Mouse (Mus musculus) liver, adult (tissue): ENCODE results near the gene Ugt1a2.

Source experiments
- GATA4 ChIP-seq: IDR thresholded peaks from 2 replicates; pipeline ENCODE4 v1.6.1; 2014; ENCODE audit warnings: mild to moderate bottlenecking, low read length; ENCODE audit not compliant: insufficient replicate concordance

The Ugt1a2 gene

DNA sequence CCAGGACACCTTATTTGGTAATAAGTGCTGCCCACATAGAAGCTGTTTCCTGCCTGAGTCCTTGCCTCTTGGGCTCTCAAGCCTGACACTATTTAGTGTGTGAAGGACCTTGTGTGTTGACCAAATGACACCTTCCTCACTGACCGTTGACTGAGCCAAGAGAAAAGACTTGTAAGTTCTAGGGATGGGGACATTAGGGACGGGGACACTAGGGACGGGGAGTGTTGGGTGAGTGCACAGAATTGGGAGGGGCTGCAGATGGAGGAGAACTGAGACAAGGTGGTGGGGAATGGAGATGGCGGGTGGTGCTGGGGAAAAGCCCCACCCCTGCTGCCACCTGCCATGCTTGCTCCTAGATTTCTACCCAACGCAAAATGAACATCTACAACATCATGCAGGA, 29.6 kb downstream of the Ugt1a2 start:
- TF ChIP-seq GATA4, result no peak

DNA sequence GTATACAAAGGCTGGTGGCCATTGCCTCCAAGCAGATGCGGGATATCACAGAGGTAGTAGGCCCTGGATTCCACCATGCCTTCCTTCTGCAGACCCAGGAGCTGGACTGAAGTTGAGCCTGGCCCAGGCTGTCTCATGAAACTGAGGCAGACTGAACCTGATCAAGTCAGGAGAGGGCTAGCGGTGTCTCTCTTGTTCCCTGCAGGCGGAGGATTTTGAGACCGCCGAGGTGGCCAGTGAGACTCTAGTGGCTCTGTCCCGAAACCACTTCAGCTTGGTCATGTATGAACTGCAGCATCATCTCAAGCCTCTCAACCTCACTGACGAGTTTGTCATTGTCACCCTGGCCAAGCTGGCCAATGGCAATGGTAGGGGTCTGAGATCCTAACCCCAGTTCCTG, 30.0 kb downstream of the Ugt1a2 start:
- no peak for TF ChIP-seq GATA4

DNA sequence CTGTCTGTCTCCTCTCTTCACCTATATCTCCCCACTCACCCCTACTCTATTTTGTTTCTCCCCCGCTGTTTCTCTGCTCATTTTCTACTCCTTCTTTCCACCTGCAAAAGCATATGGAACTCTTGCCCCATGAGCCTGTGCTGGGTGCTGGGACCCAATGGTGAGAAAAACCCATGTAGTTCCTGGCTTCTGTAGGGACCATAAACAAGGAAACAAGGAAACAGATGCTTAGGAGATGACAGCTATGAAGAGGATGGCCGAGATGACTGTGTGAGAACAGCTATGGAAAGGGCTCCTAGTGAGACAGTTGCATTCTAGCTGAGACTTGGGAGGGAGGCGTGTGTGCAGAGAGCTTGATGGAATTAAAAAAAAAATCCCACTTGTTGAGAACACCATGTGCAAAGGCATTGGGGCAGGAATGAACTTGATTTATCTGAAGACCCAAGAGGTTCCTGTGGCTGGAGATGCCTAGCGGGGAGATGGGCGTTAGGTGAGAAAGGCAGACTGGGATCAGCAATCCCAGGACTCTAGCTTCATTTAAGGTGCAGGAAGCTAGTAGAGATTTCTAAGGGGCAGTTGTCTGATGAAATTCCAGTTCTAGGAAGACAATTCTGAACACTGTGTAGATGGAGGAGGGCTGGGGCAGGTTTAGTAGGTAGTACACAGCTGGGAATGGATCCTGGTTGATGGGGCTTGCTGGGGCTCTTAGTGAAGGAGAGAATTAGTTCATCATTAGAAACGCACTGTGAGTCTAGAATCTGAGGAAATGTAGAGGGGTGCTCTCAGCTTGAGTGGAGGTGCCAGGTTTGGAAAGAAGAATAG, 30.8 kb downstream of the Ugt1a2 start:
- no peak for TF ChIP-seq GATA4

DNA sequence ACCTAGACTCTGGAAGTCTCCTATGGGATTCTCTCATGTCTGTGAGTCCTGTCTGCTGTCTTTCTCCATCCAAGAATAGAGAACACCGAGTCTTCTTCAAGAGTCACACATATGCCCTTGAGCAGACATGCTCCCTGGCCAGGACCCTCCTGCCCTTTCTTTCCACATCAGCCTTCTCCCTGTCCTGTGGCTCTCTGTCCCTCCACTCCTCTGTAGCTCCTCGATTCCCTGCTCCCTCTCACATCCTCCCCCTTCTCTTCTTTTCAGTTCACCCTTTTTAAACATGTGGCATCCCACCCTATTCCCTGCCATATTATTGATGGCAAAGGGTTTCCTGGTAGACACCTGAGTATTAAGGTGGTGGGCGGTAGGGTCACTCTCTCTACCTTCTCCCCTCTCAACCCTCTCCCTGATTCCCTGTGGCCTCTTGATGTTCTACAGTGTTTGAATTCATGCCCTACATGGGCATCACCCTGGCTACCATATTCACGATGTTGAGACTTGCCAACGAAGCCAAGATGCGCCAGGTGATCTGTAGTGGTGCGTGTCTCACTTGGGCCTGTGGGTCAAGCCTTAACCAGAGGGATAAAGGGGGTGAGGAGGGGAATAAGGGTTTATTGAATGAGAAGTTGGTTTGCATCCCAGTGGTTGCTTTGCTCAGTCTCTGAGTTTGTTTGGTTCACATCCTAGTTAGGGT, 31.6 kb downstream of the Ugt1a2 start:
- TF ChIP-seq GATA4, result no peak

DNA sequence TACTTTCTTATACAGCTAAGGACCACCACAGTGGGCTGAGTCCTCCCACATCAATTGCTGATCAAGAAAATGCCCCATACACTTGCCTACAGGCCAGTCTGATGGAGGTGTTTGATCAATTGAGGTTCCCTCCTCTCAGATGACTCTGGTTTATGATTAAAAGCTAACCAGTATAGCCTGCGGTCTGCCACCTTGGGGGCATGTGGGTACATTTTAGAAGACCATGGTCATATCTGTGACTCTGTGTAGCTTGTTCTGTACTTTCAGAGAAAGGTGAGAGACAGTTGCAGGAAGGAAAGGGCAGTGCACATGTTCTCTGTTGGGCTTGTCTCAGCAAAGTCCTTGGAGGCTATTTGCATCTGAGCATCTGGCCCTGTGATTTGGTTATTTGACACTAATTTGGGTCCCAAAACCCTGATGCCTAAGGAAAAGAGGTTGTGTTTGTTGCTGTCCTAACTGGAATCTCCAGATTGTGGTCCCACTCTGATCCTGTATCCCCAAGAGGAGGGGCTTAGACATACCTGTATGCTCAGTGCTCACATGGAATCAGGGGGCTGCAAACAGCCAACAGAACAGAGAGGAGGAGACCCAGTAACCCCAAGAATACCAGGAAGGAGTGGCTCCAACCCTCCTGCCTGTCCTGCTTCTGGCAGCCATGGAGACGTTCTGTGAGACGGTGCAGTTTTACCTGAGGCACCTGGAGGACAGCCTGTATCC, 32.4 kb downstream of the Ugt1a2 start:
- no peak for TF ChIP-seq GATA4

DNA sequence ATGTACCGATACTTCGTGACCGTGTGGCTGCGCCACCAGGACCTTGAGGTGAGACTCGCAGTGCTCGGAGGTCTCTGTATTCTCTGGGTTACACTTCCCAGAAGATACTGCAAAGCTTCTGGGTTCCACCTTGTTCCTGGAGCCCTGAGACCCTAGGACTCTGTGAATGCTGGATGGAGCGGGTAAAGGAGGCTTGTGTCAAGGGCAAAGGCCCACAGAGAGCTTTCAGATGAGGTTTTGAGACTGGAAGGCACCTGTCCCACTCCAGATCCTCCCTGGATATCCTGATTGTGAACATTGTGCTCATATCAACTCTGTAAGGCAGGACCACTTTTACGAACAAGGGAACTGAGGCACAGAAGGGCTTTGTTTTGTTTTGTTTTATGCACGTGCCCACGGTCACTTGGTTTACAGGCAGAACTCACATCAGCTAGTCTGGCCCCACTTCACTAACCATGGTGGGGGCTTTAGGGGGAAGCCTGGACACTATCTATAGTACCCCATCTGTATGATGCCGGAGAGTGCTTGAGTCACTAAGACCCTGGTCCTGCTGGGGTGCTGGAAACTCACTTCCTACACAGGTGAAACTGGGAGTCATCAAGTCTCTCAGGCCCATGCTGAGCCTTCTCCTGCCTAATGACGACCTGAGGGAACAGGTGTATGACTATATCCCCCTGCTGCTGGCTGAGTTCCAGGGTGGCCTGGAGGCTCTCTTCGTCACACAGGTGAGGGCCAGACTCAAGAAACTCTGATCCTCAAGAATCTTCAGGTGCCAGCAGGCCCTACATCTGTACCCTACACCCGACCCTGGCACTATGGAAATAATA, 33.2 kb downstream of the Ugt1a2 start:
- no peak for TF ChIP-seq GATA4

DNA sequence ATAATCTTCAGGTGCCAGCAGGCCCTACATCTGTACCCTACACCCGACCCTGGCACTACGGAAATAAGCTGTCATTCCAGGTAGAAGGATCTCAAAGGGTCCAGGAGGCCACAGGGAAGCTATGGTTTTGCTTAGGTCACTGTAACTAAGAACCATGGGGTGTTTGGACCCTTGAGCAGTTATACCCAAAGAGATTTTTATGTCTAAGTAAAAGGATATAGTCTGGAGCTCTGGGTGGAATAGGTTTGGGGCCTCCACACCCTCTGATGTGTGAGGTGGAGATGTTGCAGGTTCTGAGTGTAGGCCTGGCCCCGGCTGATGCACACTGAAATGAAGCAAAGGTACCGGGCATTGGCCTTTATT, 33.8 kb downstream of the Ugt1a2 start:
- no peak for TF ChIP-seq GATA4

DNA sequence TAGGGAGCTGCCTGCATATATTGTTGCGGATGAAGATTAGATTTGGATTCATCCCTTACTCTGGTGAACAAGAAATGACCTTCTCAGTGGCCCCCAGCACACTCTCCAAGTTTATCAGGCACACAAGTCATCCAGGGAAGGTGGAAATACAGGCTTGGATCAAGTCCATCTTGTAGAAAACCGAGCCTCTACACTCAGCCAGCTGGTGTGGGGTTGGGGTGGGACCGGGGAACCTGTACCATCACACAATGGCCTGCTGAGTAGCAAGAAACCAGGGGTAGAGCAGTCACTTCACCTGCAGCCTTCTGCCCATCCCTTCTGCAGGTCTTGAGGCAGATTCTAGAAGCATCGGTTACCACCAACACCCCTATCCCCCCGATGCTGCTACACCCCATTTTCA, 34.2 kb downstream of the Ugt1a2 start:
- no peak for TF ChIP-seq GATA4

DNA sequence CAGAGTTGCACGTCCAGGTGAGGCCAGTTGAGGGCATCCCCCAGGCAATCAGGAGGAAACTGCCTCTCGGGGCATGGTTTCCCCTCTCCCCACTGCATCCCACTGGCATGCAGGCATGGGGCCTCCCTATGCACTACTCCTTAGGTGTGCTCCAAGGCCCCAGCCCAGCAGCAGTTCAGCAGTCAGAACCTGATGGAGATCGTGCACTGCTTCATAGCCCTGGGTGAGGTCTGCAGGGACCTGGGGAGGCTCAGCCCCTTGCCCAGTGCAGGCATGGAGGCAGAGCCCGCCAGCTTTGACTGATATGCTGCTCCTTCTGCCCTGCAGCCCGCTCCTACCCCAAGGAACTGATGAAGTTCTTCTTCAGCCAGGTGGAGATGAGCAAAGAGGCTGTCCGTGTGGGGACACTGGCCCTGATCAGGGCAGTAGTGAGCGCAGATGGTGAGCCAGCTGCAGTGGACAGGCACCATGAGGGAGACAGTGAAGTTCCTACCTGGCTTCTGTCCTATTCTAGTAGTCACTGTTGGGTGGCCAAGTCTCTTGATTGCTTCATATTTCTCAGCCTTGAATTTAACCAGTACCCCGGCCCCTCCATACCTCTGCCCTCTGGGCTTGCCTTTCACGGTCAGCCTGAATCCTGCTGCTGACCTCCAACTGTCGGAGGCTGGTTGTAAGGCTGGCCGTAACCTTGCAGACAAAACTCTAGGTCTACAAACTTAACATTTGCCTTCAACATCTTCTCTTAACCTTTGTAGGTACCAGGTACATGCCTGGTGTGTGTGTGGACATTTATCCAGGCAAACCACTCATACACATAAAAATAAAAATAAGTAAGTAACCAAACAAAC, 34.9 kb downstream of the Ugt1a2 start:
- no peak for TF ChIP-seq GATA4

DNA sequence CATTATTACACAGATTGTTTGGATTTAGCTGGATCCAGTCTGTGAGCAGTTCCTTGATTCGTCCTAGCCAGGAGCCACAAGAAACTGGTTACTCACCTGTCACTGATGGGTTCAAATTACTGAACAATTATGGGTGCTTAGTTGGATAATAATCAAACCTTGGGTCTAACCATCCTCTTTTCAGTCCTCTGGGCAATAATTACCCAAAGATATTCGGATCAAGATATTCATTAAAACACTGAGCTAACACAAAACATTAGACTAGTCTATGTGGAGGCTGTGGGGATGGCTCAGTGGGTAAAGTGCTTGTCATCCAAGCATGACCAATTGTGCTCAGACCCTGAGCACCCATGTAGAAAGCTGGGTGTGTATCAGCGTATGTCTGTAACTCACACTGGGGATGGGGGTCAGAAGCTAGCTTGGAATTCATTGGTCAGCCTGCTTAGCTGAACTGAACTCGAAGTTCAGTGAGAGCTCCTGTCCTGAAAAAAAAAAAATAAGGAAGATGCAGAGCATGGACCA, 35.6 kb downstream of the Ugt1a2 start:
- no peak for TF ChIP-seq GATA4

DNA sequence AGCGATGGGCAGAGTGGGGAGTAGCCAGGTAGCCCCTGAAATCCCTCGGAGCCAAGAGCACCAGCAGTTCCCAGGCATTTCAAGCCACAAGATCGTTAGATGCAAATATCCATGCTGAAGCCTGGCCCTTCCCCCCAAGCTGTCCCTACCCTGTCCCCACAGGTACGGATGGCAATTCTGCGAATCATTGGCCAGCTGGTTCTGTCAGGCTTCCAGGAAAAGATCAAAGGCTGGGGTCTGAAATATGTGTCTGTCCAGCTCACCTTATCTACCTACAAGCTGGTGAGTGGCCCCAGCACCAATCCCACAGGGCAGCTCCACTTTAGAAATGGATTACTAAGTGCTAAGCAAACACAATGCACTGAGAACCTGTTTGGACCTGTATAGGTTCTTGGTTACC, 36.9 kb downstream of the Ugt1a2 start:
- no peak for TF ChIP-seq GATA4

DNA sequence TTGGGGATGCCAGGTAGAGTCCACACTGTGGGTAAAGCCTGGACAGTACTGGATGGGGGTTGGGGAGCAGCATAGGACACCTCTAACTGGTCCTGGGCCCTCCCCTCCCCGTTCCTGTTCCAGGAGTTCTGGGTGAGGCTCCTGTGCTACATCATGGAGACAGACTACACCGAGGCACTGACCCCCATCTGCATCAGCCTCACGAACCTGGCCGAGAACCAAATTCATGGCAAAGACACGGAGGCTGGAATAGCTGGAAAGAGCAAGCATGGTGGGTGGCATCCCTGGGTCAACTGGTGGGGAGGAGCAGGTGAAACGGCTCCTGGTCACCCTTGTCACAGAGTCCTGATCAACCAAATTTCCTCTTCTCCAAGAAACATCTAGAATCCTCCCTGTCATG, 38.4 kb downstream of the Ugt1a2 start:
- no peak for TF ChIP-seq GATA4

DNA sequence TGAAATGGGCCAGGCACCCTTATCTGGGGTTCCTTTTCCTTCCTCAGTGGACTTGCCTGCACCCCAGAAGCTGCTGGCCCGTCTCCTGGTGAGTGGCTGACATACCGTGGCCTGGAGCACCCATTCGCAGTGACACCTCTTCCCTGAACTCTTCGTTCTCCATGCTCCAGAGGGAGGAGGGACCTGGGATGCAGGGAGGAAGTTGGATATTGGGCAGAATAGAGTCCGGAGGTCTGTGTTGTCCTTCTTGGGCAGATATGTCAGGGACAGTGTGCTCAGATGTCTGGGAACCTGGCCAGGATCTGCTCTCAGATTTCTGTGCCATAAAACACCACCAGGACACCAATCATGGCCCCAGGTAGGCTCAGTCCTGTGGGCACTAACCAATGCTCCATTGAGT, 39.7 kb downstream of the Ugt1a2 start:
- no peak for TF ChIP-seq GATA4

DNA sequence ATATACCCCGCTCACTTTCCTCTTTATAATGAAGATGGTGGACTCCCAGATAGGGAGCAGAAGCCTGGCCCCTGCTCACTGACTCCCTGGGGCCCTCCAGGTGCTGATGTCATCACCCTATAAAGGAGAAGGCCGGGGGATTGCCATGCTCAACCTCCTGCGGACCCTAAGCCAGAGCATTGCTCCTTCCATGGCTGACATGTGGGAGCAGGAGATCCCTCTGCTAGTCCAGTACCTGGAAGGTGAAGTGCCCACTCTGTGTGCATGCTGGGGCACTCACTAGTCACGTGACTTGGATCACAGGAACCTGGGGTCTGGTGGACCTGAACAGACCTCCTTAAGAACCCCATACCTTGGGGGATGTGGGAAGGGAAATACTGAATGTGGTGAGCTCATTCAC, 40.2 kb downstream of the Ugt1a2 start:
- no peak for TF ChIP-seq GATA4

DNA sequence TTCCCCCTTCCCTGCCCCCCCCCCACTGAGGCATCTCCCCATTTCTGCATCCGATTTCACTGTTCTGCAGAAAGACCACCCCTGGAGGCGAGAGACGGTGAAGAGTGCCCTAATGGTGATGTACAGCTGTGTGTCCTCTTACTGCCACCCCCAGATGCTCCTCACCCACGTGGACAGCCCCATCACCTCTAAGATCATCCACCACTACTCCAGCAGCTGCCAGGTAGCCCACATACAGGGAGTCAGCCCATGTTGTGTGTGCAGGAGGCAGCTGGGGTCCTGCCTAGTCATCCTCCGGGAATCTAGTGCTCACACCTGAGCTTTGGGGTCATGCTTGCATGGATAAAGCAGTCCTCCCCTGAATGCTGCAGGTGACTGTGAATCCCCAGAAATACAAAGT, 43.5 kb downstream of the Ugt1a2 start:
- TF ChIP-seq GATA4, result no peak

DNA sequence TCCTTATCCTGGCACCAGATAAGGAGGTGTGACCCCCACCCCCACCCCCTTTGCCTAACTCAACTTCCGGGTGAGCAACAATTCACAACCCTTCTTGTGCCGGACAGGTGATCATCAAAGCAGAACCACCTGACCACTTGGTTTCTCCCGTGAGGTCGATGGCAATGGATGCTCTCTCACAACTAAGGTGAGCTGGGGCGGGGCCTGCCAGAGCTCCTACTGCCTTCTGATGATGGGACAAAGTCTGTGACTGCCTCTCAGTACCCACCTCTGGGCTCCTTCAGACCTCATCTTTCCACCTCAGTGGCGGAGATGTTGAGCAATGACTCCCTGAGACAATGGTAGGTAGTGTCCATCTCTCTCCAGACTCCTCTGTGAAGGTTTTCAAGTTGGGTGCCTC, 45.5 kb downstream of the Ugt1a2 start:
- no peak for TF ChIP-seq GATA4
